Mouse (Mus musculus) retina, postnatal 1 day (tissue): ENCODE data around the gene Rpl18.

Experiments
- DNase-seq: peaks from one replicate; pipeline ENCODE4 v3.0.0-alpha.2; 2012

Gene Rpl18

DNA sequence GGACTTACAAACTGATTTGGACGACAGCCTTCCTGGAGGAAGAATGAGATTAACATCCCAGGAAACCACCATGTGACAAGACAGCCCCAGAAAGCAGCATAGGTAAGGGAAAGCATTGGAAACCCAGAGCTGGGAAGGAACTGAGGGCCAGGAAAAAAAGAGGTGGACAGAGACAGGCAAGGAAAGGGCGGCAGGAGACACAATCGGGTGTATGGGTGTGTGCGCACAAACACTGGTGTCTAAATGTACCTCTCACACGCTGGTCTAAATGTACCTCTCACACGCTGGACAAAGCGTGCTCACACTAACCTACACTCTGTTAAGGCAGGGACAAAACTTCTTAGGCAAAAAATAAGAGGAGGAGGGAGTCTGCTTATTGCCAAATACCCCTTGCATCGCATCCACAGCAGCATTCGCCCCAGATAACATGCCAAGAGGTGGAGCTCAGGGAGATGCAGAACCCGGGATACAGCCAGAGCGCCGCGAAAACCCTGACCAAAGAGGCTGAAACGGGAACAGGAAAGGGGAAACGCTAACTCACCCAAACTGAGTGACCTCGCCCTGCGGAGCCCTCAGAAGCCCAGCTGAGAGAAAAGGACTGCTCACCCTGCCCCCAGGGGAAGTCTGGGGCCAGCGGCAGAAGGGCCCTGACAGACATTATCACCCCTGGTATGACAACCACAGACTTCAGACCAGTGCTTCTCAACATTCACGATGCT lies 643 bp downstream of the Rpl18 start:
- DNase-seq = no peak

DNA sequence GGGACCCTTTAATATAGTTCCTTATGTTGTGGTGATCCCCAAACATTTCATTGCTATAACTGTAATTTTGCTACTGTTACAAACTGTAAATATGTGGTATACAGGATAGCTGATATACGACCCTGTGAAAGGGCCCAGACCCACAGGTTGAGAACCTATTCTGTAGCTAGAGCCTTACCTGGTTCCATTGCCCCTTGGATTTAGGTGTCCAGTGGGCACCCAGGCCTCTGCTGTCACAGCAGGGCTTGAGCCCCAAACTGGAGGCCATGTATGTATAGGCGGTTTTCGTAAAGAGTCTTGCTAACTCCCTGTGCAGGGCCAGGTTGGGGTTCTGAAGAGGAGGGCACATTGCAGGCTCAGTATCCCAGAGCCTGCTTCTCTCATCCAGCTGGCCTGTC lies 1.2 kb downstream of the Rpl18 start:
- no peak for DNase-seq

DNA sequence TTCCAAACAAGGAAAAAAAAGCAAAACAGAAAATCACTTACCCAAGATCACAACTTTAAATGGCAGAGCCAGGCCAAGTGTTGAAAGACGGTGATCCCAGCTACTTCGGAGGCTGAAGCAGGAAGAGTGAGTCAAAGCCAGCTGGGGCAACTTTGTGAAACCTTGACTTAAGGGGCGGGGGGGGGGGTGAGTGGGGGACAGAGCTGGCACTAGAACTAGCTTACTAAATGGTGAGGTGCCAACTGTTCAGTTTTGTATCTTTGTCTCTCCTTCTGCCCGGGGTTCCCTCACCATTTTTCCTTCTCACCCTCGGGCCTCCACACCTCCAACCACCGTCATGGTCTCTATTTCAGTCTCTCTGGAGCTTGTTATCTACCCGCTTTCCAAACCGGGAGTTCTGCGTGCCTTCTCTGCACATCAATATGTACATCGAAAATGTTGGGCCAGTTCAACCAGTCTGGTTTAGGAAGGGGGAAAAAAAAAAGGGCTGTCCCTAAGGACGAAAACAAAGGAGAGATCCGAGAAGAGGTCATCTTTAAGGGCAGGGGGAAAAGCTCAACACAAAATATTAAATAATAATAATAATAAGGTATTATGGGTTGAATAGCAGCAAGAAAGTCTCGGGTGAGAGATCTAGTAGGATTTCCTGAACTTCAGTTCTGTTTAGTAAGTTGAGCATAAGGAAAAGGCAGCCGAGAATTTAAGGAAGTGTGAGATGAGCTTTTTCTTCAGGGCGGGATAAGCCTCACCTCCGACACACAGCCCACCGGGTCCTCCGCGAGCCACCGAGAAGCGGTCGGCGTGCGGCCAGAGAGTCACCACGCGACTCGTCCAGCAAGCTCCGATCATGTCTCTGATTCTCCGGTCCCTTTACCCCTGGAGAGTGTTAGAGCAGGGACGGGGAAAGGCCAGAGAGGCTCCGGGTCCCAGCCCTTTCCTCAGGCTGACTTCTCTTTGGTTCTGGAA lies 2.0 kb downstream of the Rpl18 start:
- DNase-seq = no peak

DNA sequence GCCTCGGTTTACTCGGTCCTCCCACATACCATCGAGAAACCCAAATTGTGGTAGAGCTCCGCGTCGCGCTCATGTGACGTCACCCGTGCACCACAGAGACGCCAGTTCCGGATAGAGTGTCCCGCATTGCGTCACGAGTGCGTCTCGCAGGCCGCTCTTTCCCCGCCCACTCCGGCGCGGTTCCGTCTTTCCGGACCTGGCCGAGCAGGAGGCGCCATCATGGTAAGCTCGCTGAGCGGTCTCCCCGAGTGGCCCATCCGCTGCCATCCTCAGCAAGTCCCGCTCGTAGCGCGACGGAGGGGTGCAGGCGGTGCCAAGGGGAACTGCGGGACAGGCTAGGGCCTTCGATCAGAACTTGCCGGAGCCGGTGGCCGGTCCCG lies 2.7 kb downstream of the Rpl18 start, which contains the start of gene Sphk2:
TSS of gene Sphk2 (minus strand) at position 85 of the 380 bp plus-strand sequence.
- peak; percentile 98 for DNase-seq

DNA sequence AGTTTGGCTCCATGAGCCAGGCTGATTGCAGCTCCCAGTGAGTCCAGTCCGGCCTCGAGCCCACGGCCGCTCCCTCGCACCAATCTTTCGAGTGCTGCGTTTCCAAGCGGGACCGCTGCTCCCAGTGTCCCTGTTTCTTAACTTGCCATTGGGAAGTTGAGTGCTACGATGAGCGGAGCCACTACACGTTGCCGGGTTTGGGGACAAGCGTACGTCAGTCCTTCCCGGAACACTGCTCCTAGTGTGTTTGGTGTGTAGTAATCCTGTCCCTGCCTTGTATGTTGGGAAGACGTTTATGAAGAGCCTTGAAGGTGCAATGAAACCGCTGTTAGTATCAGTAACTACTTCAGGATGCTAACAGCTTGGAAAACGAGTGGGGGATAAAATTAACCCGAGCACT lies 3.1 kb downstream of the Rpl18 start:
- DNase-seq = no peak

DNA sequence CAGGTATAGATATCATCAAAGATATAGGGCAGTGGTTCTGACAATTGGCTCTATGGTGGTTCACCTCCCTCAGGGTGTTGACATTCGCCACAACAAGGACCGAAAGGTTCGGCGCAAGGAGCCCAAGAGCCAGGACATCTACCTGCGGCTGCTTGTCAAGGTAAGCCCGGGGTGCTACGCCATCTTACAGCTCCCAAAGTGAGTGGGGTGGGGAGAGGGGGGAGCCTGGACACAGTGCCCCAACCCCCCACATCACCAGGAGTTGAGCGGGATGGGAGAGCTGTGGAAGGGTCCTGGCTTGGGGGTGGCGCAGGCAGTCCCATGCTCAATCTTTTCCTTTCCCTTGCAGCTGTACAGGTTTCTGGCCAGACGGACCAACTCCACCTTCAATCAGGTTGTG lies 3.9 kb downstream of the Rpl18 start:
- DNase-seq = no peak

DNA sequence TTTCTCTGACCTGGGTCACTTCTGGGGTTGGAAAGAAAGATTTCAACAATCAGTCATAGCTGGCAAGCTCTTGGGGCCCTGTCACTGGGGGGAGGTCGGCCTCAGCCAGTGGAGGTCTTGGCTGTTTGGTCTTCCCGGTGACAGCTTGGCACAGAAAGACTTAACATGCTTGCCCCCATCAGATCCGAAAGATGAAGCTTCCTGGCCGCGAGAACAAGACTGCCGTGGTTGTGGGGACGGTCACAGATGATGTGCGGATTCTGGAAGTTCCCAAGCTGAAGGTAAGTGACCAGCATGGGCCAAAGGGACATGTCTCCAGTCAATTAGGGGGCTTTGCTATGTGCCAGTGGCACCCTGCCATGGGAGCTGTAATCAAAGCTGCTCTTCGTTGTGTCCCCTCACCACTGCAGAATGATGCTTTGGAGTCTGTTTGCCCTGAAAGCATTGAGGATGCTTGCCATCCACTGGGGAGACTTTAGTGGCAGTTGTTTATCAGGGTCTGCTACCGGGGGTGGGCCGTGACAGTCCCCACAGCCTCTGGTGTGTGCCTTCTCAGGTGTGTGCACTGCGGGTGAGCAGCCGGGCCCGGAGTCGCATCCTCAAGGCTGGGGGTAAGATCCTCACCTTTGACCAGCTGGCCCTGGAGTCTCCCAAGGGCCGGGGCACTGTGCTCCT lies 4.6 kb downstream of the Rpl18 start:
- no peak for DNase-seq

DNA sequence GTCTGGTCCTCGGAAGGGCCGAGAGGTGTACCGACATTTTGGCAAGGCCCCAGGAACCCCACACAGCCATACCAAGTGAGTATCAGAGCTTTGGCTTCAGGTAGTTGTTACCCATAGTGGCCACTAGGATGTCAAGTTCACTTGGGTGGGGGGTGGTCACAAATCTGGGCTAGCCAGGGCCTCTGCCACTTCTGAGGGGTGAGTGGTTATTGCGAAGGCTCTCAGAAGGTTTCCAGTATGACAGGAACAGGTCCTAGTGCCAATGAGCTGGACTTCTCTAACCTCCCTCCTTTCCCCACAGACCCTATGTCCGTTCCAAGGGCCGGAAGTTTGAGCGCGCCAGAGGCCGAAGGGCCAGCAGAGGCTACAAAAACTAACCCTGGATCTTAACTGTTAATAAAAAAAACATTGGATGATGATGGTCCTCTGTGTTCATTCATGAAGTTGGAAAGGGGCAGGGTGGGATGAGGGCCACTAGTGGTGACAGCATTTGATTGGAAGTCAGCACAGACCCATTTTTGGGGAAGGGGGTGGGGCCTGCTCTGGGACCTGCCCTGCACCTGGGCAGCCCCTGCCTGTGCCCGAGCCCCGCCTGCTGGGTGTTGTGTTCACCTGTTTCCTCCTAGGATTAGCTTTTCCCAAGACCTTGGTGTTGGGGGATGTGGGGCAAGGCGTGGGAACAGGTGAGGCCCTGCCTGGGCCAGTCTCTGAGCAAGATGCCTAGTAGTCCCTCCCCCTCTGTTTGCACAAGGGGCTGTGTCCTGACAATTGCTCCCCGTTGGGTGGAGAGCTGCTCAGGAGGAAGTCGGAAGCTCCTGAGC lies 5.4 kb downstream of the Rpl18 start, which contains the start of gene Fam83e:
TSS of gene Fam83e (plus strand) at position 800 of the 821 bp plus-strand sequence.
- DNase-seq = no peak

DNA sequence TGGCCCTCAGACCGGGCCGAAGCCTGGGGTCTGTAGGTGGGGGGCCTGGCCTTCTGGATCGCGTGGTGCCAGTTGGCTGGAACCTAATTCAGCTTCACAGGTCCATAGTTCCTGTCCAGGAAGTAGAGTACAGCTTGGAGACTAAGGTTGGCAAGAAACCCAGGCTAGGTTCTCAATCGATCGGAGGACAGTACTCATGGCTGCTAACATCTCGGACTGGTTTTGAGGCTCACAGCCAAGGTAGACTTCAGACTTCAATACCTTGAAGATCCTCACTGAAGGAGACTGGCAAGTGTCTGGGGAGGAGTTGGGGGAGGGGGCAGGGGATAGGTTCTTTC lies 5.9 kb downstream of the Rpl18 start:
- no peak for DNase-seq

DNA sequence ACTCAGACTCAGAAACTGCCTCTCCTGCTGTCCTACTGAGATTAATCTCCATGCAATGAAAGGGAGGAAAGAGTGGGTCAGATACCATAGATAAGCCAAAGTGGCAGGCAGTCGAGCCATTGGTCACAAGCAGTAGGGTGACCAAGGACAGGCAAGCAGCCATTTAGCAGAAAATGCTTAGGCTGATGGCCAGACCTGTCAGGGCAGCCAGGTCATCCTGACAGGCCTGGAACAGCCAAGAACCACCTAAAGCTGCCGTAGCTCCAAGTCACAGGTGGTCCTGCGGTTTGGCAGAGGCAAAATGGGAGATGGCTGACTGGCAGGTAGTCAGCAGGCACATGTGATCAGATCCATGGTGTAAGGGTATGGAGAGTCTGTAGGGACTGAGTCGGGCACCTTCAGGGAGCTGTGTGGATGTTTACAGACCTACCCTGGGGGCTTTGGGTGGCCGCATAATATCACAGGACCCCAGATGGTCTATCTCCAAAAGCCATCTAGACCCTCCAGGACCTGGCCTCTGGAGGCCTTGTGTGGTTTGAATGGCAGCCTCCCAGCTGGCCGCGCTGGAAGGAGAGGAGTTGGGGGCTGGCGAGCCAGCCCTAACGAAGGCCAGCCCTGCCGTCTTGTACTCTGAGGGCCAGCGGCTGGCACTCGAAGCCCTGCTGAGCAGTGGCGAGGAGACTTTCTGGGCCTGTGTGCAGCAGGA lies 6.5 kb downstream of the Rpl18 start:
- DNase-seq = no peak

DNA sequence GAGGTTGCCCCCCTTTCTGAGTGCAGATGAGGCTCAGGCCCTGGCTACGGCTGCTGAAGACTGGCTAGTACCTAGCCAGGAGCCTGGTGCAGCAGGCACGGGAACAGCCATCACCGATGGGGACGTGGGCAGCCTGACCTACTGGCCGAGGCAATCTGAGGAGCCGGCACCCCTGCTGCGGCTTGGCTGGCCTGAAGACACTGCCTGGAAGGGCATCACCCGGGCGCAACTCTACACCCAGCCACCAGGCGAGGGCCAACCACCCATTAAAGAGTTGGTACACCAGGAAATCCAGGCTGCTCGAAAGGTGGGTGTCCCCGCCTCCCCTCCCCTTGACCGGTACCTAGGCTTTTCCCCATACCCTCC lies 7.1 kb downstream of the Rpl18 start:
- DNase-seq = no peak

DNA sequence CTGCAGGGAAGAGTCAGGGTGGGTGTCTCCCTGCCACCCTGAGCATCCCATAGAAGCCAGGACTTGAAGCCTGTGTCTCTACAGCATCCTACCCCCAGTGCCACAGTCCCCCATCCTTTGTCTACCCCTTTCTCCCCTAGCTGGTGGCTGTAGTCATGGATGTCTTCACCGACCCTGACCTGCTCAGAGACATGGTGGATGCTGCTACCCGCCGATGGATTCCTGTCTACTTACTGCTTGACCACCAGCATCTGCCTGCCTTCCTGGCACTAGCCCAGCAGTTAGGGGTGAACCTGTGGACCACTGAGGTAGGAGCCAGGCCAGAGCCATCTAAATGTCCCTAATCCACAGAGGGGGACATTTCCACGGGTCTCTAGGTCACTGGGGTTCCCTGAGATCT lies 8.0 kb downstream of the Rpl18 start:
- DNase-seq = no peak

DNA sequence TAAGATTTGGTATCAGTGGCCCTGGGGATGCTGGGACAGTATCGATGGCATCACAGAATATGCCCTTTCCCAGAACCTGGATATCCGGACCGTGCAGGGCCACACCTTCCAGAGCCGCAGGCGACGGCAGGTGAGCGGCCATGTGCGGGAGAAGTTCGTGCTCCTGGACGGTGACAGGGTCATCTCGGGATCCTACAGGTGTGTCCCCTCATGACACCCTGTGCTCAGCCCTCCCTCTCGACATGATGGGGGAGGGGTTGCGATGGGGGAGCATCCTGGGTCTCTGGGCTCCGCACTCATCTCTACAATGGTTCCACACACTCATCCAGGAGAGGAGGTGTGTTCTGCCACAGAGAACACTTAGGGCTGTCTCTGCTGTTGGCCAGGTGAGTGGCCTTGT lies 8.5 kb downstream of the Rpl18 start:
- DNase-seq = no peak

DNA sequence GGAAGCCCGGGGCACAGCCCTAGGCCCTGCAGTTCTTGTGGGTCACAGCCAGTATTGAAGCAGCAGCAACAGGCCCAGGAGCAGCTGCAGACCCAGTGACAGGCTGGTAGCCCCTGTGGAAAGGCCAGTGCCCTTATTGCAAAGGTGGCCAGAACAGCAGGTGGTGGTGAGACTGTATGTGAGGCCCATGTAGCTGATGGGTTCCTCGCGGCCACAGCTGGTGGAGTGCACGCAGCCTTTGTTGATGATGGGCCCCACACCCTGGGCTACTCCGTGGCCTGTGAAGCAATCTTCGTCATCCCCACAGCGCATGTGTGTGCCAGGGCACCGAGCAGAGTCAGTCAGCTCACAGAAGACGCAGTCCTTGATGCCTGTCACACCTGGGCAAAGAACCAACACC lies 9.9 kb downstream of the Rpl18 start:
- DNase-seq = no peak

DNA sequence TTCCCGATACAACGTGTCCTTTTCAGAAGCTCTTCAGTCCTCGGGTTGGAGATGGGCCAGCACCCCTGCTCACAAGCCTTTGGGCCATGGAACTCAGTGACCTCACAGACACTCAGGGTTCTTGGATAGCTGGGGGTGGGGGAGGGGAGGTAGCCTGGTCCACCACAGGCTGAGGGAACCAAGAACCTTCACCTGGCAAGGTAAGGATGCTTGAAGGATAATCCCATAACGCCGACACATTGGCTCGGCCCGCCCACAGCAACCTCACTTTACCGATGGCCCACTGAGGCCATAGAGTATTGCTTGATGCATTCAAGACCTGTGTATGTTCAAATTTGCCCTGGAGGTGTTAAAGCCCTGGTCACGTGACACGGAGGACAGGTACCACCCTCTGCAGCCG lies 10.5 kb downstream of the Rpl18 start, which contains the start of gene Spaca4:
TSS of gene Spaca4 (minus strand) at position 101 of the 400 bp plus-strand sequence.
- DNase-seq = no peak

DNA sequence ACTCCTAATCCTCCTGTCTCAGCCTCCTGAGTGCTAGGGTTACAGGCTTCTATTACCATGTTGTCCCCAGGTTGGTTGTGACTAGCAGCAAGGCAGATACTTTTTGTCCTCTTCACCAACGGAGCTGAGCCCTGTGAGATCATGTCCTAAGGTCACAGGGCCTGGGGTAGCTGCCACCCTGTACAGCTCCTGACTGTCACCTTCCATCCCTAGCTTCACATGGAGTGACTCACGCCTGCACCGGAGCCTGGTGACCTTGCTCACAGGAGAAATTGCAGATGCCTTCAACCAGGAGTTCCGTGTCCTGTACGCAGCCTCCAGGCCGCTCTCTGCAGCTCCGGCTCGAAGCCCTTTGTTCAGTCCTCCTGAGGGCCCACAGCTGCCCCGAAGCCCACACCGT lies 11.2 kb downstream of the Rpl18 start:
- no peak for DNase-seq

DNA sequence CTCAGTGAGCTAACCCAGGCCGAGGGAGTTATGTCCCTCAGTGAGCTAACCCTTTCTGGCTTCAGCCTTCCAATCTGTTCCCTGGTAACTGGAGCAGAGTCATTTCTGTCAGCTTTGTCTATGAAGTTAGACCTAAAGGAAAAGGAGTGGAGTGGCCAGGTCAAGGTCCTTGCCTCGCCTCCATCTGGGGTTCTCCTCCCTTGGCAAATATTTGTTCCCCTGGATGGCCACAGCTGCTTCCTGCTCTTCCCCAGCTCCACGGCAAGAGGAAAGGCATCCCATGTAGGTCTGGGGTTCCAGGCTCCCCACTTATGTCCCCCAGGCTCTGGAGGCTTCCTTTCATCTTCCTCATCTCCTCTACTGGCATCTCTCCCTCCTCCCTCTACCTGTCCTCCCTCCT lies 12.4 kb downstream of the Rpl18 start:
- DNase-seq = no peak

DNA sequence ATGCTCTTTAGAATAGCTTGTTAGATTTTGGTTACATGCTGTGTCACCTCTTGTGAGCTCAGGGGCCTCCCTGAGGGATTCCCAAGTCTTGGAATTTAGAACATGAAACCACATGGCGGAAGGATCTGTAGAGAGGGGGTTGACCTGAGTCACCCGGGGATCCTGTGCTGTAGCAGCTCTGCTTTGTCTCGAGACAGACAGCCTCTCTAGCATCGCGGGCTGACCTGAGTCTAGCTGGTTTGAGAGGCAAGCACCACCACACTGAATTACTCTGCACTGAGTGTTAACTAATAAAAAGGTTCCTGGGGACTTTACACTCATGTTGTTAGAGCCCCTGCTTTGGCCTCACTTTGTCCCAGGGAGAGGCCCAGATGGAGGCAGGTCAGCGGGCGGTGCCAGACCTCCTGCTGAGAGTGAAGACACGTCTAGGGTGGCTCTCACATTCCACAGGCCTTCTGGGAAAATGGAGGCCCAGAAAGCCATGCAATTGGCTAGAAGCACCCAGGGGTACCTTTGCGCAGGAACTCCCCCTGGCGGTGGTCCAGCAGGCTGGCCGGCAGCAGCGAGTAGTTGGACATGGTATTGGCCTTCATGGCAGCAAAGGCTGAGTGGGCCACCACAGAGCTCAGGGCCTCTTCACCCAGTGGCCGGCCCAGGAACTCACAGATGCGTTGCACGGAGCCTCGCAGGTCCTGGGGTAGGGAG lies 15.6 kb downstream of the Rpl18 start:
- peak; percentile 82 for DNase-seq

DNA sequence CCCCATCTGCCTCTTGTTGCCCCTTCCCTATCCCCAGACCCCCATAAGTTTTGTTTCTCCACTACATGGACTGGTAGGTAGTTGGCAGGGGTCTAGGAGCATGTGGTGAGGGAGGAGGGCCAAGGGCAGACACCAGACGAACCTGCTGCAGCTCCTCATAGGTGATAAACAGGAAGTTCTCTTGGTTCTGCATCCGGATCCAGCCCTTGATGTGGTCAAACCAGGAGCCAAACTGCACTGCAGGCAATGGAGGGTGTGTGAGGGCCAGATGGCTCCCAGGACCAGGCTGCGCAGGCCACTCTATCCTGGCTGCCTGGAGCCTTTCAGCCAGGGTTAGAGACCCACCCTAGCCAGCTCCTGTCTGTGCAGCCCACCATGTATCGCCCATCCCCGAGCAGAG lies 18.2 kb downstream of the Rpl18 start:
- DNase-seq = no peak

DNA sequence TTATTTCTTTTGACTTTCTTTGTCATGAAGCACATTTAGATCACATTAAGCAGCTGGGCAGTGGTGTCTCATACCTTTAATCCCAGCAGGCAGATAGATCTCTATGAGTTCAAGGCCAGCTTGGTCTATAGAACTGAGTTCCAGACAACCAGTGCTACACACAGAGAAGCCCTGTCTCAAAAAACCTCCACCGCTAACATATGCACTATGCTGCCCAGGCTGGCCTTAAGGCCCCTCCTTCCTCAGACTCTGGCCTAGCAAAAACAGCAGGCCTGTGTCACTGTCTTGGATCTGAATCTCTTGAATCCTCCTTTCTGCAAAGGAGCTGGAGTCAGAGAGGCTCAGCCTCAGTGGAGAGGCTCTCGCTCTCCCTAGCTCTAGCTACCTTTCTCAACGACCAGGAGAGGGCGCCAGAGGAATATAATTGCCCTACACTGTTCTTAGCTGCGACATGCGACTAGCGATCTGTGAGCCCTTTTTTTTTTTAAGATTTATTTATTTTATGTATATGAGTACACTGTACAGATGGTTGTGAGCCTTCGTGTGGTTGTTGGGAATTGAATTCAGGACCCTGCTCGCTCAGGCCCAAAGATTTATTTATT lies 24.0 kb downstream of the Rpl18 start:
- peak; percentile 93 for DNase-seq

DNA sequence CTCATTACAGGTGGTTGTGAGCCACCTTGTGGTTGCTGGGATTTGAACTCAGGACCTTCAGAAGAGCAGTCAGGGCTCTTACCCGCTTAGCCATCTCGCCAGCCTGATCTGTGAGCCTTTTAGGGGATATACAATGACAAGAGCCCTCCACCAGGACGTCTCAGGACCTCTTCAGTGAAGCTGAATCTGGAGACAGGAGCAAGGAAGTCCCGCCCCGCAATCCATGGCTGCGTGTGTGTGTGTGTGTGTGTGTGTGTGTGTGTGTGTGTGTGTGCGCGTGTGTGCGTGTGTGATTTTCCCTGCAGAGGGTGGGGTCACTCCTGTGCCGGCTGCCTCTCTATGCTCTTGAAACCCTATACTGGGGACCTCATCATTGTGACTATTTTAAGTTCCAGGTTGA lies 24.6 kb downstream of the Rpl18 start:
- DNase-seq = no peak
